Mouse (Mus musculus): ENCODE data around the gene Cdh23. TPM values are rescaled to one million over a fixed set of nuclear protein-coding genes. Genes with fewer than 3 reads are reported as not detected.

Gene Cdh23
- polyA plus RNA-seq, 1 experiment from 2014 or later = 5.7 TPM

- H3K27me3 ChIP-seq = peaks cover 16% of the 10 kb centered on the region
- no peak overlapping the region for H3K9ac ChIP-seq (replicated peaks)
- H3K9me3 ChIP-seq = no peaks in the 10 kb centered on the region
- peaks cover 34% of the 10 kb centered on the region for H3K4me1 ChIP-seq (replicated peaks)
- peak overlapping the region; percentile 26; the same call in 1 of the 2 replicates for H3K27ac ChIP-seq
- no peak overlapping the region for H3K4me3 ChIP-seq (replicated peaks)
- ATAC-seq = peak; percentile 17; the same call in 1 of the 2 replicates
- H3K4me2 ChIP-seq (replicated peaks) = no peak overlapping the region
- WGBS = 29% methylated on average over 3 of the region's 3 CpGs
- no peaks in the 10 kb centered on the region for H3K36me3 ChIP-seq
These were observed 345.0 kb downstream of the Cdh23 start for GRCm38 (mm10) chr10:60351248-60351647.

- Histone ChIP-seq H3K4me2 (replicated peaks) (no peak overlapping the region), H3K4me1 (replicated peaks) (peaks cover 36% of the 10 kb centered on the region), H3K27ac (no peak overlapping the region), H3K4me3 (replicated peaks) (no peak overlapping the region), H3K36me3 (no peaks in the 10 kb centered on the region), H3K9me3 (no peaks in the 10 kb centered on the region), H3K27me3 (peaks cover 21% of the 10 kb centered on the region), H3K9ac (replicated peaks) (no peak overlapping the region)
- ATAC-seq = no peak
- WGBS = 54% methylated on average over 3 of the region's 3 CpGs
These were observed 345.5 kb downstream of the Cdh23 start for GRCm38 (mm10) chr10:60350805-60351167.

- no peak overlapping the region for H3K4me2 ChIP-seq (replicated peaks)
- H3K27me3 ChIP-seq = peaks cover 21% of the 10 kb centered on the region
- H3K4me3 ChIP-seq (replicated peaks) = no peak overlapping the region
- ATAC-seq = no peak
- no peaks in the 10 kb centered on the region for H3K36me3 ChIP-seq
- 50% methylated on average over 5 of the region's 5 CpGs for WGBS
- H3K9ac ChIP-seq (replicated peaks) = no peak overlapping the region
- H3K9me3 ChIP-seq = no peaks in the 10 kb centered on the region
- H3K27ac ChIP-seq = no peak overlapping the region
- peaks cover 36% of the 10 kb centered on the region for H3K4me1 ChIP-seq (replicated peaks)
These were observed 346.0 kb downstream of the Cdh23 start for GRCm38 (mm10) chr10:60350077-60350804.

DNA sequence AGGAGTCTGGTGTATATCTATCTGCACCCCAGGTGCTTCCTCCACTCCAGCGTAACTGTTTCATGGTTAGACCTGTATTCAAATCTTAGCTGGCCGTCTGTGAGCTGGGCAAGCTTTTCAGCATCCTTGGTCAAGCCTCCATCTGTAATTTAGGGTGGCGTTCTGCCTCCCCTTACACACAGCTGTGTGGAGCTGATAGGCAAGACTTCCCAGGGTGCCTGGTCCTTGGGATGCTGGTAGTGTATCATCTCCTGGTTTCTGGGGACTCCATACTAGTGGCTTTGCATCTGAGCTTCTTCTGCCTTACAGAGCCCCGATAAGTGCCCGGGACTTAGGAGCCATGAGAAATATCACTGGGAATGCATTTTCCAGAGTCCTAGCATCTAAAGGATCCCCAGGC lies 346.6 kb downstream of the Cdh23 start:
- 90% methylated on average over 5 of the region's 5 CpGs for WGBS
- H3K4me1 ChIP-seq (replicated peaks) = peaks cover 41% of the 10 kb centered on the region

DNA sequence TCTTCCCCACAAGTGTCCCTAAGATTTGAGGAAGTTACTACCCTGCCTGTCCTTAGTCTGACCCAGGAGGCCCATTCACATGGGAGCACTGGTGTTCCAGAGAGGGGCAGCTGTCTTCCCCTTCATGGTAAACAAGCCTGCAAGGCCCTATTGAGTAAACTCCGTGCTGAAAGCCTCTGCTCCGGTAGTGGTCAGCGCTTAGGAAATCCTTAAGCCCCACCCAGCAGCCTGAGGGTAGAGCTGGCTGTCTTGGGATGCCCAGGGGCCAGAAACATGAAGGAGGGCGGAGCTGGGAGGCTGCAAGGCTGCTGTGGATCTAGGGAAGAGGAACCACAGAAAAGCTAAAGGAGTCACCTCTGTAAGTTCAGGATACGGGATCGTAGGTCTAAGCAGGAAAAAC lies 347.2 kb downstream of the Cdh23 start:
- Histone ChIP-seq H3K4me1 (replicated peaks) (peaks cover 42% of the 10 kb centered on the region), H3K36me3 (no peaks in the 10 kb centered on the region), H3K9ac (replicated peaks) (no peak overlapping the region), H3K27me3 (peaks cover 23% of the 10 kb centered on the region), H3K27ac (no peak overlapping the region), H3K4me2 (replicated peaks) (no peak overlapping the region), H3K4me3 (replicated peaks) (no peak overlapping the region), H3K9me3 (no peaks in the 10 kb centered on the region)
- ATAC-seq = no peak
- 37% methylated on average over 6 of the region's 6 CpGs for WGBS

More for the DNA sequence above, 346.6 kb downstream of the Cdh23 start:
- H3K9ac ChIP-seq (replicated peaks) = no peak overlapping the region
- peaks cover 21% of the 10 kb centered on the region for H3K27me3 ChIP-seq
- H3K27ac ChIP-seq = no peak overlapping the region
- H3K9me3 ChIP-seq = no peaks in the 10 kb centered on the region
- no peak overlapping the region for H3K4me2 ChIP-seq (replicated peaks)
- H3K36me3 ChIP-seq = no peaks in the 10 kb centered on the region
- ATAC-seq = no peak
- no peak overlapping the region for H3K4me3 ChIP-seq (replicated peaks)

DNA sequence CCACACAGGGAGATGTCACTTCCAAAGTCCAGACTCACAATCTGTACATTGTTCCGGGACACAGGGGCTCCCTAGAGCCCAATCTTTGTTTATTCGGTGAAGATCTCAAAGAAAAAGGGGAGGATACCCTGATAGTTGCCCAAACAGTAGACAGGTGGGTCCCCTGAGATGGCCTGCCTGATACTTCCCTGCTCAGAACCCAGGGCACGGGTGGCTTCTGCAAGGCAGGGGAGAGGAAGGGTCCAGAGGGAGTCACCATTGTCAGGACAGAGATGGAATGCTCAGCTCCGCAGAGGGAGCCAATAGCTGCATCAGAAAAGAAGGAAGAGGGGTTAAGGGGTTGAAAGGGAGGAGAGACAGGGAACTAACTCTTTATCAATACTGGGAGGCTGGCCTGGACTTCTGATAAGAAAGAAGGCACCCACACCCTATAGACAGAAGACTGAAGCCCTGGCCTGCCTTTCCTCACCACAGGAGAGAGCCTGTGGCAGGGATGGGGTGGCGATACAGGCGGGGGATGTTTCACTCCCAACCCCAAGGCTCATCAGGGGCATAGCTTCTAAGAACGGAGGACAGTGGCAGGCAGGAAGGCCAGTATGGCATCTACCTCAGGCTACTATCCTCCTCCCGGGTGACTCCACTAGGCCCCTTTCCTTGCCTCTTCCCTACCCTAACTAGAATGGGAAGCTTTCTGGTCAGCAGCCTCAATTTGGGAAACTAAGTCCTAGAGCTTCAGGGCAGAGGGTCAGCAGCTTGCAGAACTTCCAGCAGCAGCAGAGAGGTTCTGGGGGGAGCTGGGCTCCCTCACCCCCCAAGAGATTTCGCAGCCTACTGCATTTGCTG lies 348.3 kb downstream of the Cdh23 start:
- H3K9ac ChIP-seq (replicated peaks) = no peak overlapping the region
- no peak for ATAC-seq
- no peak overlapping the region for H3K4me3 ChIP-seq (replicated peaks)
- no peaks in the 10 kb centered on the region for H3K36me3 ChIP-seq
- H3K27ac ChIP-seq = no peak overlapping the region
- peaks cover 37% of the 10 kb centered on the region for H3K4me1 ChIP-seq (replicated peaks)
- H3K27me3 ChIP-seq = peaks cover 25% of the 10 kb centered on the region
- 31% methylated on average over 9 of the region's 9 CpGs for WGBS
- H3K4me2 ChIP-seq (replicated peaks) = no peak overlapping the region
- no peaks in the 10 kb centered on the region for H3K9me3 ChIP-seq

DNA sequence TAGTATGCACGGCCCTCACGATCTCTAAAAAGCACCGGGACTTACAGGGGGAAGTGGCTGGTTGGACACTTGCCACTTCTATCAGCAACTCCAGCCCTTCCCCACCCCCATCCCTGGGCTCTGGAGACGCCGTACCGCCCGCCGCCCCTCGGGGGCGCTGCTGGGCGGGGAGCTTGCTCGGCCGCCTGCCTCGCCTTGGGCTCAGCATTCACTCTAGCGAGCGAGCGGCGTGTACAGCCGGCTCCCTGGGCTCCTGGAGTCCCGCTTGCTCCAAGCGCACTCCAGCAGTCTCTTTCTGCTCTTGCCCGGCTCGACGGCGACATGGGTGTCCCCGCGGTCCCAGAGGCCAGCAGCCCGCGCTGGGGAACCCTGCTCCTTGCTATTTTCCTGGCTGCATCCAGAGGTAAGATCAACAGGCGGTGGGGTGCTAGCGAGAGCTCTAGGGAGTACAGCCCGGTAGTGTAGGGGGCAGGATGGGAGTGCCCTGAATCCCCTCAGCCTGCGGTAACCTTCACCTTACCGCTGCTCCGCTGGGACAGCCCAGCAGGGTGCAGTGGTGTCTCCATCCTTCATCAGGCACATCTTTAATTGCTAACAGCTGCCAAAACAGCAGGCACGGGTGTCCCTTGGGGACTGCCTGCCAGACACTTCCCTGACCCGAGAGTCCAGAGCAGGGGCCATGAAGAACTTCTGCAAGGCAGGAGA lies 349.4 kb downstream of the Cdh23 start, which contains the start of gene Vsir:
Vsir (plus strand) TSS at position 151 of the 705 bp plus-strand sequence.
- Histone ChIP-seq H3K27me3 (peaks cover 25% of the 10 kb centered on the region), H3K27ac (no peak within 1 kb of the TSS), H3K9ac (replicated peaks) (peak within 1 kb of the TSS; percentile 44; the same call in 1 of the 2 replicates), H3K9me3 (no peaks in the 10 kb centered on the region), H3K4me2 (replicated peaks) (peak within 1 kb of the TSS; percentile 42), H3K36me3 (no peaks in the 10 kb centered on the region), H3K4me1 (replicated peaks) (peaks cover 33% of the 10 kb centered on the region), H3K4me3 (replicated peaks) (peak within 1 kb of the TSS; percentile 21)
- peak; percentile 31; the same call in 1 of the 2 replicates for ATAC-seq
- WGBS = under 1% methylated on average over 37 of the region's 37 CpGs

- Histone ChIP-seq H3K4me3 (replicated peaks) (no peak overlapping the region), H3K36me3 (no peaks in the 10 kb centered on the region), H3K4me1 (replicated peaks) (peaks cover 25% of the 10 kb centered on the region), H3K9me3 (no peaks in the 10 kb centered on the region), H3K4me2 (replicated peaks) (peak overlapping the region; percentile 42; the same call in 1 of the 2 replicates), H3K9ac (replicated peaks) (no peak overlapping the region), H3K27ac (no peak overlapping the region), H3K27me3 (peaks cover 25% of the 10 kb centered on the region)
- no peak for ATAC-seq
- 85% methylated on average over 4 of the region's 4 CpGs for WGBS
These were observed 350.2 kb downstream of the Cdh23 start for GRCm38 (mm10) chr10:60346056-60346455.

- Histone ChIP-seq H3K9ac (replicated peaks) (no peak overlapping the region), H3K4me2 (replicated peaks) (no peak overlapping the region), H3K4me1 (replicated peaks) (peaks cover 18% of the 10 kb centered on the region), H3K27ac (no peak overlapping the region; the same call in 1 of the 2 replicates), H3K36me3 (no peaks in the 10 kb centered on the region), H3K27me3 (peaks cover 25% of the 10 kb centered on the region), H3K9me3 (no peaks in the 10 kb centered on the region), H3K4me3 (replicated peaks) (no peak overlapping the region)
- 91% methylated on average over 3 of the region's 3 CpGs for WGBS
- ATAC-seq = no peak
These were observed 352.2 kb downstream of the Cdh23 start for GRCm38 (mm10) chr10:60344111-60344510.

- Histone ChIP-seq H3K4me3 (replicated peaks) (no peak overlapping the region), H3K27me3 (peaks cover 12% of the 10 kb centered on the region), H3K9ac (replicated peaks) (no peak overlapping the region), H3K4me1 (replicated peaks) (peaks cover 11% of the 10 kb centered on the region), H3K9me3 (no peaks in the 10 kb centered on the region), H3K4me2 (replicated peaks) (no peak overlapping the region), H3K36me3 (no peaks in the 10 kb centered on the region), H3K27ac (no peak overlapping the region)
- 81% methylated on average over 9 of the region's 9 CpGs for WGBS
- no peak for ATAC-seq
These were observed 354.8 kb downstream of the Cdh23 start for GRCm38 (mm10) chr10:60341528-60341927.

DNA sequence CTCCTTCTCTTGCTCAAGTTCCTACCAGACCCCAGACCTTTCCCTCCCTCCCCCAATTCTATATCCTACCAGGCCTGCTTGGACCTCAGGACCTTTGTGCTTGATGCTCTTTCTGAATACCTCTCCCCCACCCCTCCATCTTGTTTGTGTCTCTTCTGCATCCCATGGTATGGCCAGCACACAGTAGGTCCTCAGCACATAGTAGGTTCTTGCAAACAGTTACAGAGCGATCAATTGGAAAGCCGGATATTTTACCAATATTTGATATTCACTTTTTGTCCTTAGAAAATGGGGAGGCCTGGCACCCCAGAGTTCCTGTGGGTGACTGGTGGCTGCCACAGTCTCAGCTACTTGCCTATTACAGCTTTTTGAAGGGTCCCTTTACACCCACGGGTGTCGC lies 361.3 kb downstream of the Cdh23 start:
- H3K4me2 ChIP-seq (replicated peaks) = no peak overlapping the region
- 93% methylated on average over 4 of the region's 4 CpGs for WGBS
- no peaks in the 10 kb centered on the region for H3K36me3 ChIP-seq
- H3K4me1 ChIP-seq (replicated peaks) = no peaks in the 10 kb centered on the region
- no peak overlapping the region for H3K27ac ChIP-seq
- H3K4me3 ChIP-seq (replicated peaks) = no peak overlapping the region
- no peaks in the 10 kb centered on the region for H3K9me3 ChIP-seq
- no peak overlapping the region for H3K9ac ChIP-seq (replicated peaks)
- ATAC-seq = no peak
- H3K27me3 ChIP-seq = no peaks in the 10 kb centered on the region

DNA sequence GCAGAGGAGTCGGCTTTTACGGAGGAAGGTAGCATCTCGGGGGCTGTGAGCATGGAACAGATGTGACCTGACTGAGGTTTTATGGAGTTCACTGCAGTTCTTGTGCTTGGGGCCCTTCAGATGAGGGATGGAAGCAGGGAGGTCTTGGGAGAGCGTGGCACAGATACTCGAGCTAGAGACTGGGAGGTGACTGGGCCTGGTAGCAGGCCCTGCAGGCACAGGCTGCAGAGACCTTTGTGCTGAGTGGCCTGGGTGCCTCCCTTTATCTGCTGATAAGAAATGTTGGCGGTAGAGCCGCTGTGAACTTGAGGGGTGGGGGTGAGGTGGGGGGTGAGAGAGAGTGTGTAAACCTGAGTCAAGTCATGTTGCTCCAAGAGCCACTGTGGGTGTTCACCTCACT lies 361.7 kb downstream of the Cdh23 start:
- no peaks in the 10 kb centered on the region for H3K4me1 ChIP-seq (replicated peaks)
- no peak overlapping the region for H3K9ac ChIP-seq (replicated peaks)
- H3K27me3 ChIP-seq = no peaks in the 10 kb centered on the region
- H3K4me3 ChIP-seq (replicated peaks) = no peak overlapping the region
- no peak overlapping the region for H3K27ac ChIP-seq
- H3K4me2 ChIP-seq (replicated peaks) = no peak overlapping the region
- H3K36me3 ChIP-seq = no peaks in the 10 kb centered on the region
- no peaks in the 10 kb centered on the region for H3K9me3 ChIP-seq
- no peak for ATAC-seq
- WGBS = 79% methylated on average over 7 of the region's 7 CpGs
